Comparison of ENCODE assay signal across 10 mouse cellular contexts in genomic region chr12:99339640-99340325, GRCm38 (mm10).
DNase-seq lines count a peak whose midpoint lies in the region; ATAC-seq lines count a peak whose summit lies in the region.
"Had no signal": no experiment of that assay in that cellular context is flagged by ENCODE, and none has a peak within 500 bp of the region (broad histone marks: within the 10 kb centered on the region; RNA-seq: fewer than 3 reads in every experiment).

No protein-coding gene starts in this region.

- no peaks in the 10 kb centered on the region for H3K36me3 ChIP-seq in hindbrain, embryonic 15.5 days
- H3K36me3 ChIP-seq in midbrain, embryonic 11.5 days (ENCODE audit: control insufficient read depth, insufficient read depth, low read length), result no peaks in the 10 kb centered on the region

- no peak overlapping the region for H3K4me3 ChIP-seq in hindbrain, embryonic 15.5 days
- H3K4me3 ChIP-seq in midbrain, embryonic 11.5 days (ENCODE audit: low read depth, low read length), result no peak overlapping the region
- H3K4me3 ChIP-seq: heart, embryonic 15.5 days had no signal

- no peaks in the 10 kb centered on the region for H3K27me3 ChIP-seq in hindbrain, embryonic 15.5 days
- H3K27me3 ChIP-seq in midbrain, embryonic 11.5 days (ENCODE audit: control insufficient read depth, insufficient read depth, low read length), result no peaks in the 10 kb centered on the region
- H3K27me3 ChIP-seq: heart, embryonic 15.5 days; Patski had no signal

- no peak overlapping the region for H3K9ac ChIP-seq in hindbrain, embryonic 15.5 days
- H3K9ac ChIP-seq in midbrain, embryonic 11.5 days (ENCODE audit: low read length), result no peak overlapping the region; the same call in 1 of the 2 replicates
- H3K9ac ChIP-seq: heart, embryonic 15.5 days had no signal

- no peaks in the 10 kb centered on the region for H3K9me3 ChIP-seq in hindbrain, embryonic 15.5 days
- H3K9me3 ChIP-seq in midbrain, embryonic 11.5 days (ENCODE audit: control insufficient read depth, low read length), result no peaks in the 10 kb centered on the region
- H3K9me3 ChIP-seq: heart, embryonic 15.5 days had no signal

- peaks cover 79% of the 10 kb centered on the region for H3K4me1 ChIP-seq in hindbrain, embryonic 15.5 days (replicated peaks)
- H3K4me1 ChIP-seq in midbrain, embryonic 11.5 days (ENCODE audit: control insufficient read depth, insufficient read depth, low read length), result peaks cover 60% of the 10 kb centered on the region

- 16% methylated on average over 11 of the region's 11 CpGs for WGBS in hindbrain, embryonic 15.5 days
- 35% methylated on average over 11 of the region's 11 CpGs for WGBS in midbrain, embryonic 11.5 days

- peak overlapping the region; percentile 83 for H3K27ac ChIP-seq in hindbrain, embryonic 15.5 days (replicated peaks)
- H3K27ac ChIP-seq in midbrain, embryonic 11.5 days (ENCODE audit: low read depth, low read length), result peak overlapping the region; percentile 93
- H3K27ac ChIP-seq: heart, embryonic 15.5 days had no signal

- peak overlapping the region; percentile 32 for H3K4me2 ChIP-seq in hindbrain, embryonic 15.5 days
- H3K4me2 ChIP-seq in midbrain, embryonic 11.5 days, result no peak overlapping the region
- H3K4me2 ChIP-seq: heart, embryonic 15.5 days had no signal

- peak; percentile 94 for ATAC-seq in hindbrain, embryonic 15.5 days (ENCODE audit: low FRiP score, low read depth)
- peak; percentile 93 for ATAC-seq in midbrain, embryonic 11.5 days (ENCODE audit: low FRiP score)
- no peak for ATAC-seq in monocyte, adult 5-6 weeks (replicated peaks; ENCODE audit: insufficient number of reproducible peaks, low FRiP score, low TSS enrichment, poor library complexity, severe bottlenecking)

- DNase-seq in brain, adult 2 months (ENCODE audit: low read depth, low spot score), result peak; percentile 98
- DNase-seq in embryo, embryonic 10 days (ENCODE audit: low spot score), result peak; percentile 83
- DNase-seq in midbrain, embryonic 11.5 days (ENCODE audit: low spot score, missing footprints), result peak; percentile 97
- peak; percentile 93 for DNase-seq in telencephalon, adult 2 months (ENCODE audit: low read depth, low spot score)
- no peak for DNase-seq in adrenal gland, adult 8-10 months
- DNase-seq in T-cell, adult 2 months (ENCODE audit: low spot score), result no peak

Comparison
In these comparisons a context has a peak if more than half of its experiments do, and no peak if none do; other contexts are left out.
1. DNase-seq: peak in brain, adult 2 months (single experiment), embryo, embryonic 10 days (single experiment), midbrain, embryonic 11.5 days (single experiment) and telencephalon, adult 2 months (single experiment); none in adrenal gland, adult 8-10 months (single experiment) and T-cell, adult 2 months (single experiment).